Mouse (Mus musculus) adrenal gland, adult 8-10 months (tissue): ENCODE data around the gene Tmem150b. TPM values are rescaled to one million over a fixed set of nuclear protein-coding genes. Genes with fewer than 3 reads are reported as not detected.

Source experiments
- DNase-seq: peaks from one replicate; pipeline ENCODE4 v3.0.0; 2022
- total RNA-seq, 4 experiments: library from RNA; stranded (reverse); gene quantifications; 2 replicates each; pipeline ENCODE4 v1.2.4; 2022

Tmem150b gene
- total RNA-seq, 4 experiments from 2014 or later: 0.49 to 1.1 (median 0.73) TPM

DNA sequence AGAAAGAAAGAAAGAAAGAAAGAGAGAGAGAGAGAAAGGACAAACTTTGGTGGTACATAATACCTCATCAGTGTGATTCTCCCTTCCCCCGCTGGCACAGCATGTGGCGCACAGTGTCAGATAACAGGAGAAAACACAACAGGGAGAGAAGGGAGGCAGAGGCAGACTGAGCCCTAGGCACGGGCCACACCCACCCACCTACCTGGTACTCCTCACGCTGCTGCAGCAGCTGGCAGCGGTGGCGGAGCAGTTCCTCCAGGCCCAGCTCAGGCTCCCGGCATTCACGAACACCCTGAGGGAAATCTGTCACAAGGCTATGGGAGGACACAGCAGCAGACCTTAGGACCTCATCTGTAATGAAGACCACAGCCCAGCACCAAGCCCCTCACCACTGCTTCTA lies 61.9 kb downstream of the Tmem150b start:
- no peak for DNase-seq

DNA sequence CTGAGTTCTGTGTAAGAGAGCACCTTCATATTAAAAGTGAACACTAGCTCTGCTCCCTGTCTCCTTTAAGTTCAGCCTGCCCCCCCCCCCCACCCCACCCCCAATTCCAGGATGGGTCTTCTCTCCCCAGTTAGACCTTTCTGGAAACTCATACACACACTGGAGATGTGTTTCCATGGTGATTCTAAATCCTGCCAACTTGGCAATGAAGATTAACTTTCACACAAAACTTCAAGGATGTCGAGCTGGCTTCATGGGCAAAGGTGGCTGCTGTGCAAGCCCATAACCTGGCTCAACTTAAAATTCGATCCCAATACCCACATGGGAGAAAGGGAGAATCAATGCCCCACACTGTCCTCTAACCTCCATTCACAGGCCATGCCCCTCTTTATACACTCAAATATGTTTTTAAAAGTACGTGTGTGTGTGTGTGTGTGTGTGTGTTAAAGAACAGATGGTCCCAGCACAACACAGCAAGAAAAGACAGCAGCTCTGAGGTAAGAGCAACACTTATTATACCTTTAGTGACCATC lies 65.1 kb downstream of the Tmem150b start:
- DNase-seq: no peak

DNA sequence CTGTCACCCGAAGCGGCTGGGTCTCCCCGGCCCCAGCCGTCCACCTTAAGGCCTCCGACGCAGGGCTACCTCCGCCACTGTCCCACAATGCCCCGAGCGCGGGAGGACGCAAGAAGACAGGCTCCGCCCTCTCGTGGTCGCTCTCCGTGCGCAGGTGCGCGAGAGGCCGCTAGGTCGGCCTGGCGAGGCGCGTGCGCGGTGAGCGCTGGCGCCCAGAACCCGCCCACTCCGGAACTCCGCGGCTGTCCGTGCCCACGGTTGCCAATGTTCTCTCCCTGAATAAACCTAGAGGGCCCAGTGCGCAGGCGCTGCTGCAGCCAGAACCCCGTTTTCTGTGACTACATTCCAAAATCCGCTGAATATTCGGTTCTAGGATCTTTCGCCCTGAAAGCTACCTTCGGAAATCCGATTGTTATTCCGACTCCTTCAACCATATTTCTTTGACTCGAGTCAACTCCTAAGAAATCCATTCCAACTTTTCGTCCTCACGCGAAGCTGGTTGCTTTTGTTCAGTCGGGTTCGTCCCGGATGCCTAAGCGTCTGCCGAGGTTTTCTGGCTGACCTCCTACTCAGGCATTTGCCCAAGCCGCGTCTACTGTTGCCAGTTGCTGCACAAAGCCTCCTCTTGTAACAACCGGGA lies 66.0 kb downstream of the Tmem150b start, which contains the start of gene Ppp6r1:
TSS of gene Ppp6r1 (minus strand) at position 108 of the 640 bp plus-strand sequence.
- peak; percentile 97 for DNase-seq

DNA sequence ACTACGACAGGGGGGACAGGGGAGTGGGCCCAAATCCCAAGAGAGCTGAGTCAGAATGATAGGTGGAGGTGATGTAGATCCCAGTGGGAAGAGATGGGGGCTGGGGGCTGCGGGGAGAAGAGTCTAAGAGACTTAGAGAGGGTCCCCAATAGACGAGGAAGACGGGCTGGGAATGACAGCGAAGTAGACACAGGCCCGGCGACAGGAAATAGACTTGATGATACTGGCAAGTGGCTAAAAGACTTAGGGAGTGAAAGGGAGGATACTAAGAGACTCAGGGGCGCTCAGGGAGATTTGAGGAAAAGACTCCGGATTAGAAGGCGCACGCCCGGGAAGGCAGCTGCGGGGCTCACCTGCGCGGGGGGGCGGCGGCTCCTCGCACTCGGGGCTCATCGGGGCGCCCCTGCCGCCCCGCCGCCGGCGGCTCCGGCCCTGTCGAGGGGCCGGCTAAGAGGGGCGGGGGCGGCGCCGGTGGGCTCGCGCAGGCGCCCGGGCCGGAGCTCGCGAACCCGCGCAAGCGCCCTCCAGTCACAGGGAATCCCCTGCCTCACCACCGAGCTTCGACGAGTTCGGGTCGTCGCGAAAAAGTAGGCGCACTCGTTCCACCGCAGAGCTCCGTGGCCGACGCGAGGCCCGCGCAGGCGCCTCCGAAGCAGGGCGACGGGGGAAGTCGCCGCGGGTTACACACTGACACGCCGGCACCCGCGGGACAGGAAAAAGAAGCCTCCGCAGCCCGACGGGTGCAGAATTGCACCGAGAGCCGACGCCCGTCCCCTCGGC lies 66.7 kb downstream of the Tmem150b start:
- DNase-seq: no peak

DNA sequence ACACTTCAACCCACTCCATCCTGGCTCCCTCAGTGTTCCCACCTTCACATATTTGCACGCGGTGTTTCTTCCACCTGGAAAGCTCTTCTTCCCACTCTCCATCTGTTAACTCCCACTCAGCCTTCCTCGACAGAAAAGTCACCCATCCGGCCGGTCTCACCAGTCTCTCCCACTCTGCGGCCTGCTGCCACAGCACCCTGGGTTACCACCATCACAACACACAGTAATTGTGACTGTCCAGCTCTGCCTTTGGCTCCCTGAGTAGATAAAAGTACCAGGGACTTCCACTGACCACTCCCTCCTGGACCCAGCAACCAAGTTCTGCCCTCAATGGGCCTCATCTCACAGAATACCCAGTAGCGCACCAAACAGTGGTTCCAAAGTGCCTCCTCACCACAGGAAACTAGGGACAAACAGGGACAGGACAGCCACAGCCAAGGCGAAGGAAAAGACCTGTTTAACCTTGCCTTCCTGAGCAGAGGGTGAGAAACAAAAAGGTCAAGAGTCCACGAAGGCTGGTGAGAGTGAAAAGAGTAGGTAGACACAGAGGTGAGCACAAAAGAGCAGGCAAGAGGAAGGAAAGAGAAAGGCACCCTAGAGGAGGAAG lies 67.4 kb downstream of the Tmem150b start:
- no peak for DNase-seq

Other genes with a start within 250 kb of the Tmem150b start
- 100 to 1,000 TPM in 3 of 4 experiments, 10 to 100 TPM in 1; 76.7 to 152 (median 113) TPM for gene Ppp1r12c, start 223.6 kb downstream of the Tmem150b start, total RNA-seq
- gene Tnnt1, start 208.9 kb downstream of the Tmem150b start, total RNA-seq: 1 to 10 TPM in 2 of 4 experiments, under 1 TPM in 2; 0.46 to 1.5 (median 1.1) TPM
- 1 to 10 TPM; 1.3 to 3.1 (median 2.5) TPM for gene Tnni3, start 201.0 kb downstream of the Tmem150b start, total RNA-seq
- 1 to 10 TPM in 2 of 4 experiments, under 1 TPM in 2; 0.64 to 1.2 (median 1.0) TPM for gene Dnaaf3, start 192.8 kb downstream of the Tmem150b start, total RNA-seq
- 10 to 100 TPM in 1 of 4 experiments, 1 to 10 TPM in 3; 5.7 to 10.0 (median 8.6) TPM for gene Syt5, start 177.7 kb downstream of the Tmem150b start, total RNA-seq
- not detected for gene Ptprh, start 121.2 kb downstream of the Tmem150b start, total RNA-seq
- 10 to 100 TPM in 2 of 4 experiments, 1 to 10 TPM in 2; 6.6 to 14.2 (median 9.5) TPM for gene Tmem86b, start 93.8 kb downstream of the Tmem150b start, total RNA-seq
- 100 to 1,000 TPM in 1 of 4 experiments, 10 to 100 TPM in 3; 97.9 to 103 (median 98.5) TPM for gene Ppp6r1, start 66.2 kb downstream of the Tmem150b start, total RNA-seq
- 10 to 100 TPM; 43.1 to 66.5 (median 50.5) TPM for gene Hspbp1, start 40.2 kb downstream of the Tmem150b start, total RNA-seq
- gene Brsk1, start 34.6 kb downstream of the Tmem150b start, total RNA-seq: 1 to 10 TPM; 4.2 to 8.0 (median 7.4) TPM
- gene Kmt5c, start 14.9 kb upstream of the Tmem150b start, total RNA-seq: 10 to 100 TPM; 31.0 to 59.8 (median 43.8) TPM
- gene Cox6b2, start 27.8 kb upstream of the Tmem150b start, total RNA-seq: 10 to 100 TPM in 1 of 4 experiments, 1 to 10 TPM in 3; 5.1 to 10.3 (median 9.1) TPM
- not detected for gene Fam71e2, start 46.1 kb upstream of the Tmem150b start, total RNA-seq
- gene Il11, start 57.6 kb upstream of the Tmem150b start, total RNA-seq: under 1 TPM; 0.28 to 0.37 (median 0.32) TPM
- gene Tmem190, start 57.7 kb upstream of the Tmem150b start, total RNA-seq: not detected
- gene Tmem238, start 64.4 kb upstream of the Tmem150b start, total RNA-seq: 10 to 100 TPM in 2 of 4 experiments, 1 to 10 TPM in 2; 7.2 to 11.8 (median 10.1) TPM
- 100 to 1,000 TPM; 593 to 922 (median 693) TPM for gene Rpl28, start 67.6 kb upstream of the Tmem150b start, total RNA-seq
- gene Ube2s, start 87.3 kb upstream of the Tmem150b start, total RNA-seq: 100 to 1,000 TPM in 3 of 4 experiments, 10 to 100 TPM in 1; 96.8 to 127 (median 118) TPM
- 1 to 10 TPM; 2.0 to 5.6 (median 4.0) TPM for gene Shisa7, start 119.4 kb upstream of the Tmem150b start, total RNA-seq
- 10 to 100 TPM; 14.0 to 28.7 (median 19.1) TPM for gene Isoc2b, start 145.0 kb upstream of the Tmem150b start, total RNA-seq
- 10 to 100 TPM; 21.8 to 38.6 (median 30.3) TPM for gene Isoc2a, start 151.9 kb upstream of the Tmem150b start, total RNA-seq
- under 1 TPM in 1 of 4 experiments, not detected in 3; 0.26 TPM for gene Gm36210, start 181.3 kb upstream of the Tmem150b start, total RNA-seq
- gene Zfp628, start 190.0 kb upstream of the Tmem150b start, total RNA-seq: 10 to 100 TPM; 14.4 to 20.6 (median 16.2) TPM
- gene Nat14, start 196.8 kb upstream of the Tmem150b start, total RNA-seq: 10 to 100 TPM in 2 of 4 experiments, 1 to 10 TPM in 2; 8.5 to 13.3 (median 10.4) TPM
- 1 to 10 TPM; 1.7 to 4.5 (median 2.2) TPM for gene Ssc5d, start 200.5 kb upstream of the Tmem150b start, total RNA-seq
- 1 to 10 TPM in 2 of 4 experiments, under 1 TPM in 1, not detected in 1; 0.45 to 2.1 (median 1.8) TPM for gene Sbk2, start 239.2 kb upstream of the Tmem150b start, total RNA-seq
- gene Sbk3, start 245.9 kb upstream of the Tmem150b start, total RNA-seq: under 1 TPM; 0.15 to 0.74 (median 0.34) TPM